Mouse (Mus musculus) left cerebral cortex, postnatal 36 days (tissue): Measurements from ENCODE around the gene Ikbkg. TPM values are rescaled to one million over a fixed set of nuclear protein-coding genes. Genes with fewer than 3 reads are reported as not detected.
"Not testable (repeated sequence)": the region's sequence is repeated elsewhere in the genome, so short reads cannot be mapped to it uniquely, and the experiment has no call there.

ENCODE experiments used
- DNase-seq, 2 experiments: peaks; one replicate each; pipeline ENCODE4 v3.0.0; 2021 to 2022; ENCODE audit warnings: low spot score in 2 of 2, mixed read lengths in 1 of 2
- intact Hi-C: fragments of 180-260 bp; cut with DNase I; formaldehyde crosslinking; loops from one replicate; pipeline ENCODE4 v1.15.1; 2025
- total RNA-seq, 2 experiments: library from RNA; stranded (reverse); gene quantifications; 2 replicates each; pipeline ENCODE4 v1.2.3; 2021

Ikbkg gene
- total RNA-seq: 10 to 100 TPM; 46.9 to 49.9 TPM

DNA sequence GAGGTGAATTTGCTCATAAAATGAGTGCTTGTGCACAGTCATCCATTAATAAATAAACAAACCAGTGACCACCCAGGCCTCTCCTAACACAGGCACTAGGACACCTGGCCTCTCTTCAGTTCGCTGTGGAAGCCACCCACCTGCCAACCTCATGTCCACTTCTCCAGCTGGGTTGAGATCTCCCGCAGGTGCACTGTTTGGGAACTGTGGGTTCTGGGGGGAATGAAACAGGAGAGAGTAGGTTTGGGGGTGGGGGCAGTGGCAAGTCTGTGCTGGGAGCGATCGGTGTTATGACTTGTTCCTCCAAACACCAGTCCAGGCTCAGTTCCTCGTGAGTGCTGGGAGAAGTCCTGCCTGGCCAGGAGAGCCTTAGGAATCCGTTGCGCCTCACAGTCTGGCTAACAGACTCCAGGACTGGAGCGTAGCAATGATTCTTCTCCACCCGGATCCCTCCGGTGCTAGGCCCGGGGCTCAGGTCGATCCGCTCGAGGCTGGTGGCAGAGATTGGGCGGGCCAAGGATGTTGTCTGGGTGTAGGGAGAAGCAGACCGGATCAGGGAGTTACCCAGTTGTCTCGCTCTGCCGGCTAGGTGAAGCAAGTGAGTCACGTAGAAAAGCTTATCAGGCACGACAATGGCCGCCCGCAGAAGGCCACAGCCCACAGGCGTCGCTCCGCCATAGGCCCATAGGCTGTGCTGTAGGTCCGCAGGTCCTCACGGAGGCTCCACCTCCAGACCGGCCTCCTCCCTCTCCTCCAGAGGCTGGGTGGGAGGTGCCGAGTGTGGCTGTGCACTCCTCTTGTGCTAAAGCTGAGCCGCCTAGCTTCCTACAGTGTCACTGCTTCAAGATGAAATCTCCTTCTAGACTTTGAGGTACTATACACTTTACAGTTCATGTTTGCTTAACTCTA, at the start of gene Ikbkg, which contains the start of gene Fam3a:
Gene Ikbkg (plus strand): TSS at position 756 of the 909 bp plus-strand sequence.
Gene Fam3a (minus strand): TSS at position 738 of the 909 bp plus-strand sequence.
- peak; percentile 74 to 77 for DNase-seq
- intact Hi-C loops: no loop called here

DNA sequence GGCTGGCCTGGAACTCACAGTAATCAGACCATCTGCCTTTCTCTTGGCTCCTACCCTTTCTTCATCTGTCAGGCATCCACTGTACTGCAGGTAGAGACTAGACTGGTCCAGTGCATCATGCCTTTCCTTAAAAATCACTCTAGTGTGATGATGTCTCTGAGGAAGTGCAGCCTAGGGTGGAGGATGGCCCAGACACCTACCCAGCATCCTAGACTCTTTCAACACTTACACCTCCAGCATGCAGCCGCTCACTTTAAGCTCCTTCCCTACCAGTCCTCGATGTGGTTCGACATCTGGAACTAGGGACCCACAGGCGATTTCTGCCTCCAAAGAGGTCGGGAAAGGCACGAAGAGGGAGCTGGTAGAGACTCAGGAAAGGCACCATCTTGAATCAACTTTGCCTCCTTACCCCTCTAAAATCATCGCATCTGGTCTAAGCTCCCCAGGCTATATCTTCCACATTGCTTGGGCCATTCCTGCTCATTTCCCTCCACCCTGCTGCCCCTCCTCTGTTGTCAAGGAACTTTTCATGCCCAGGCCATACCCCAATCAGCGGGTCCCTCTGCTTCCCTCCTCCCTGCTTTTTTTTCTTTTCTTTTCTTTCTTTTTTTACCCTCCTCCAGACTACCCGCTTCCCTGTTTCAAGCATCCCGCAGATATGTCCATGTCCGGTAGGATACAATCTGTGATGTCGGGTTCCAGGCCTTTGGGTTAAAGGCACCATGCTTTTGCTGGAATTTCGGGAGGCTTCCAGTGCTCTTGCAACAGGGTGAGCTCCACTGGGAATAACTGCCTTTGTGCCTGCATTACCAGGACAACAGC, 40.2 kb upstream of the Ikbkg start:
- intact Hi-C loops: no loop called here
- DNase-seq: no peak

DNA sequence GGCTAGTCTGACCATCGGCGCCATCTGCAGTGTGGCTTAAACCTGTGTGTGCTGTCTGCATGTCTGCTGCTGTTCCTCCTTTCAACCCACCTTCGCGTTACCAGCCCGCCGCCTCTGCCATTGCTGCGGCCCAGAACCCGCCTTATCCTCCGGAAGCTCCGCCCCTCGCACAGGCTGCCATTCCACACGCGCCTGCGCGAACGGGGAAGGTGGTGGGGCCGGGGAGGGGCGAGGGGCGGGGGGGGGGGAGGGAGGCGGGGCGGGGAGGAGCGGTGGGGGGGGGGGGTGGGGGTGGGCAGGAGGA, 39.7 kb upstream of the Ikbkg start, which contains the start of gene Lage3:
Gene Lage3 (minus strand): TSS at position 152 of the 304 bp plus-strand sequence.
- intact Hi-C loops: no loop called here

DNA sequence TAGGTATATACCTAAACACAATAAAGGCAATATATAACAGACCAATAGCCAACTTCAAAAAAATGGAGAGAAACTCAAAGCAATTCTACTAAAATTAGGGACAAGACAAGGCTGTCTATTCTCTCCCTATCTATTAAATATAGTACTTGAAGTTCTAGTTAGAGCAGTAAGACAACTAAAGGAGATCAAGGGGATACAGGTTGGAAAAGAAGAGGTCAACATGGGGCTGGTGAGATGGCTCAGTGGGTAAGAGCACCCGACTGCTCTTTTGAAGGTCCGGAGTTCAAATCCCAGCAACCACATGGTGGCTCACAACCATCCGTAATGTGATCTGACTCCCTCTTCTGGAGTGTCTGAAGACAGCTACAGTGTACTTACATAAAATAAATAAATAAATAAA, 36.0 kb upstream of the Ikbkg start:
- DNase-seq, intact Hi-C loops: not testable (repeated sequence)

More for the DNA sequence above, 39.7 kb upstream of the Ikbkg start, which contains the start of gene Lage3:
- DNase-seq: peak; percentile 76 to 80

DNA sequence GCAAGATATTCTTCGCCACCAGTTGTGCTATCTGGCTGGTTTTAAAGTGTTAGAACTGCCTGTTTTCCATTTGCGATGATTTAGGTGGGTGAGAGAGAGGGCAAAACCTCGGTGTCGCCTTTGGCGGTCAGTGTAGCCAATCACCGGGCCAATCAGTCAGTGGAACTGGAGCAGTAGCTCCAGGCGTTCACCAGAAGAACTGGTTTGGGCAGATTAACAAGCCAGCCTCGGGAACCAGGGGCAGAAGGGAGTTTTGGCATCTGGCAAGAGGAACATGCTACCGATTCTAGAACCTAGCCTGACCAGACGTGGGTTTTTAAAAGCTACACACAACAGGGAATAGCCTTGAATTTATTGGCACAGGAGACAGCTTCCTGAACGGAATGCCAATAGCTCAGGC, 33.9 kb upstream of the Ikbkg start:
- DNase-seq: no peak
- intact Hi-C loops: no loop called here

DNA sequence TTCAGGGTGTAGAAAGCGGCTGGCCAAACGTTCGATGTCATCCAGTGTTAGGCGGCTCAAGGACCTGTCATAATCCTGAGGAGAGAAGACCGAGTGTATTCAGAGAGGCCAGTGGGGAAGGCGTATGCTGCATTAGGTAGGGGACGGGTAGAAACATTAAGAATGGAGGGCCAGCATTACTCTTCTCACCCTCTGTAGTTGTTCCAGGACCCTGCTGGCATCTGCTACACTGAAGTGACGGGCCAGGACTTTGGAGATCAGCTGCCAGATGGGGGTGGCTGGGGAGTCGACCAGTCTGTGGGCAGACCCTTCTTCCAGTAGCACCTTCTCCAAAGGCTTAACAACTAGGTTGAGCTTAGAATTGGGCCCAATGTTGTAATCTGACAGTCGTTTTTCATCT, 25.6 kb upstream of the Ikbkg start:
- DNase-seq: no peak
- intact Hi-C loops: no loop called here

DNA sequence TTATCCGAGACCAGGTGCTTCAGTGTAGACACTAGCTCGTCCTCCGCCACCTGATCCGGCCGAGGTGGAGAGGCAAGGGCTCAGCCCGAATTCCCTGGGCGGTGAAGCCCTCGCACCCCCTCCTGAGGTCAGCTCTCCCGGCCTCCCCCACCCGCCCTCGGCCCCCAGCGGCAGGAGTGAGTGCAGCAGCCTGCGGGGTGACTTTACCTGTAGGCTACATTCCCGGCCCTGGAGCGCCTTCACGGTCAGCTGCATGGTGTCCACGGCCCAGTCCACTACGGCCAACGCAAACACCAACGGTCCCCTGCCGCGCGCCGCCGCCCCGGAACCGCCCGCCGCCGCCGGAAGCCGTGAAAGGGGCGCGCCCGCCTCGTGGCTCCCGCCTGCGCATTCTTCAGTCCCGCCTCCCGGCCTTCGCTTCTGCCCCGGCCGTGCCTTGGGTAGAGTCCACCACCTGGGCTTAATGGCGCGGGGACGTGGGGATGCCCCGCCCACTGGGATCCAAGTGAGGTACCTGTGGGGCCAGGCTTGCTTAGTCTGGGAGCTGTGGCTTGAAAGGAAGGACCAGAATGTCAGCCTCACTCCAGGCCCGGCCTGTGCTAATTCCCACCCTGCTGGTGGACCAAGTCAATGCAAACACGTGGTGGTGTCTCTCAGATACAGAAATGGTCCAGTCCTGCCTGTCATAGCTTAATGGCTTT, 24.7 kb upstream of the Ikbkg start:
- intact Hi-C loops: no loop called here
- peak; percentile 58 to 73 for DNase-seq

DNA sequence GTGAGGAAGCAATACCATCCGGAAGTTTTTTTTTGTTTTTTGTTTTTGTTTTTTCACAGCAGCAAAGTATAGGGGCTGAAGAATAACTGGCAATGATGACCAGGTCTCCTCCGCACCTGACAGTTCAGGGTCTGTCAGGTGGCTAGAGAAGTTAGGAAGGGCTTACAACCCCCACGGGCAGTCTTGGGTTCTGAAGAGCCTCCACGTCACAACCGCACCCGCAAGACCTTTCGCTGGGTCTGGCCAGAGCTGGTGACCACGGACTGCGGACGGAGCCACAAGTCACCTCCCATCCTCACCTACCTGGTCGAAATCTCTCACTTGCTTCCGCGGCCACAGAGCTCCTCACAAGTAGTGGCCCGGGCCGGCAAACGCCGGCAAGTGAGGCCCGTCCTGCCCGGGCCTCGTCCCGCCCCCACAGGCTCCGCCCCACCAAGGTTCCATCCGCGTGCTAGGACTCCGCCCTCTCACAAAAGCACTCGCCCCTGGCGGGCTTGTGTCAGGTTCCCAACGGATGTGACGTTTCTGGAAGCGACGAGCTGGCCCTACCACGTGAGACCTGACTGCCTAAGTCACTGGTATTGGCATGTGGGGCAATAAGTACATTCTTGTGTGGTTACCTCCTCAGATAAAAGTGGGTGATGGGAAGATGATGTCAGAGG, 20.1 kb upstream of the Ikbkg start, which contains the start of the genes Ubl4a and Slc10a3:
Gene Ubl4a (minus strand): TSS at position 331 of the 662 bp plus-strand sequence.
Gene Slc10a3 (minus strand): TSS at position 462 of the 662 bp plus-strand sequence.
- peak; percentile 76 to 83 for DNase-seq
- intact Hi-C loops: no loop called here

DNA sequence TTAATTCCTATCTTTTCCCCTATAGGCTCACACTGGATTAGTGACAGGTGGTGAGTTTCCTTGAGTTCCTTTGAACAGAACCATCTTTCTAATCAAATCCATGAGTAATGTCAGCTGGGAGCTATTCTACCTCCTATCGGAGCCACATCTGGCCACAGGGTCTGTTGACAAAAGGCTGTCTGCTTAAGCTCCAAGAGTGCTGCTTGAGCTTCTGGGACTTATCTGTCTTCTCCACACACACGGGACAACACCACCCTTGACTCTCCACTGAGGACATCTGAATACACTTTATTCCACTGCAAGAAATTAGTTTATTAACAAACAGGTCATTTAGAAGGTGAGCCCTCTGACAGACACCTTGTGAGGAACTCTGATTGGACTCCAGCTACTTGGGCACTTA, 8.6 kb upstream of the Ikbkg start:
- no peak for DNase-seq
- intact Hi-C loops: no loop called here

DNA sequence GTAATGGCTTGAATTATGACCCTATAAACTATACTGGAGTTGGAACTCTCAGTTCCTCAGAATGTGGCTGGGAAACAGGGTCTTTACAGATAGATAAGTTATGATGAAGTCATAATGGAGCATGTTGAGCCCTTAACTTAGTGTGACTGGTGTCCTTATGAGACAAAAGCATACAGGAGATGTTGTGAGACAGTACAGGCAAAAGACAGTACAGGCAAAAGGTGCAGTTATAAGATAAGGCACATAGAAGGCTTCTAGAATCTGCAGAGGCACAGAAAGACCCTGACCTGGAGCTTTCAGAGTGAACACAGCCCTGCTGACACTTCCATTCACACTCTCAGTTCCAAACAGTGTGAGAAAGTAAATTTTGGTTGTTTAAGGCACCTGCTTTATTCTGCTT, 4.9 kb upstream of the Ikbkg start:
- no peak for DNase-seq
- intact Hi-C loops: no loop called here

DNA sequence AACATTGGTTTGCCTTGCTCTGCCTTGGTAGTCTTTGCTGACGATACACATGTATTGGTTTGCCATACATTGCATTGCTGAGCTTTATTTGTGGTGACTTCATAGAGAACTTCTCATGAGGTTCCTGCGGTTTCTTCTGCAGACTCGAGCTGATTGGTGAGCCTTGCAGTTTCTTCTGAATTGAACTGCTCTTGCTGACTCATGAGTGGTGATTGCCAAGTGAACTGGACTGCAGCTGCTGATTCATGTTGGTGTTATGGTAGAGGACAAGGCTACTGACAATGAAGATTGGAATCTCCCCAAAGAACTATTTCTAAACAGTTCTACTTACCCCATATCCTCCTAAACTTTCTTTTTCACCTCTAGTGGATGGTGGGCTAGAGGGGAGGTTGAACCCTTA, 7.0 kb downstream of the Ikbkg start:
- no peak for DNase-seq
- intact Hi-C loops: no loop called here

DNA sequence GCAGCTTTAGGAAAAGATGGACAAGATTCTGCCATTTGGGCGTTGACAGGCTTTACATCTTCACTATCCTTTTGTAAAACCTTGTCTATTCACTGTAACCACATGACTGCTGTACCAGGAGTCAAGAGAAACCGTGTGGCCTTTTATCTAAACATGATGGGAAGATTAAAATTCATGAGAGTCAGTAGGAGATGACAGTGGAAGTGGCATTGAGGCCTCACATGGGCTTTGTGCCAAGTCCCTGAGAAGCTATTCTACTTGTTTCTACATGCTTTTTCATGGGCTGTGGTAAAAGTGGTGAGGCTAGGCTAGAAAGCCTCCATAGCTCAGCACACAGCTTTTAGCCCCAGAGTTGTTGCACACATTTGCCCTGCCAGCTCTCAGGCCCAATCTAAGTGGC, 15.2 kb downstream of the Ikbkg start:
- intact Hi-C loops: no loop called here
- DNase-seq: no peak

DNA sequence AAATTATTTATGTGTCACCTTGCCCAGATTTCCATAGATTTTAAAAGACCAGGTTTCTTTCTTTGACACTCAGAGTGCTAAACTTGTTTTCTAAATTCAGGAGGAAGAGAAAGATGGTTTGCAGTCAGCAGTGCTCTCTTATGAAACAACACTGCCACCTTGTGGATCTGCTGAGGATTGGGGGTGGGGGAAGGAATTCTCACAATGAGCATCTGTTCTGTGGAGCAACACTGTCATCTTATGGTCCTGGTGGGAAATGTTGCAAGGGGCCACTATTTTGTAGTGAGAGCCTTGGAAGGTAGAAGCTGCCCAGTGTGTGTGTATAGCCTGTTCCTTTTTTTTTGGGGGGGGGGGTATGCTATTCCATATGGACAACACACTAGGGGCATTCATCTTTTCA, 20.3 kb downstream of the Ikbkg start:
- intact Hi-C loops: loop anchor here (2.0 to 10.0 kb wide), 2 partner anchors 165 to 299 kb away; partner anchors contain the start of gene Flna

DNA sequence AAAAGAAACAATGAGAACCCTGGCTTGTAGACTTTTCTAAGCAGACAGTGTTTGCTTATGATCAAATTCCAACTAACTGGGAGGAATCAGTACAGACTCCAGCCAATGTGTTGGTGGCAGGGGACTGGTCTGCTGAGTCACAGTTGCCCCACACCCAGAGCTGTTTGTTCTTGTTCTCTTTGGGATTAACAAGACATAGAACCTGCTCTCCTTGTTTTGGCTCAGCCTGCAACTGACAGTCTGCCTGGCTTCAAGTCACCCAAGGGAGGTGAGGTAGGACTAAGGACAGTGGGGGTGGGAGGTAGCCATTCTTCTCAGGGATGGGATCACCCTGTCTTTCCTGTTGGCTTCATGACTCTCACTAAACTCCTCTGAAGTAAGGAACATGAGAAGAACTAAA, 31.4 kb downstream of the Ikbkg start:
- intact Hi-C loops: no loop called here

More for the DNA sequence above, 20.3 kb downstream of the Ikbkg start:
- peak; percentile 44 to 54 for DNase-seq

DNA sequence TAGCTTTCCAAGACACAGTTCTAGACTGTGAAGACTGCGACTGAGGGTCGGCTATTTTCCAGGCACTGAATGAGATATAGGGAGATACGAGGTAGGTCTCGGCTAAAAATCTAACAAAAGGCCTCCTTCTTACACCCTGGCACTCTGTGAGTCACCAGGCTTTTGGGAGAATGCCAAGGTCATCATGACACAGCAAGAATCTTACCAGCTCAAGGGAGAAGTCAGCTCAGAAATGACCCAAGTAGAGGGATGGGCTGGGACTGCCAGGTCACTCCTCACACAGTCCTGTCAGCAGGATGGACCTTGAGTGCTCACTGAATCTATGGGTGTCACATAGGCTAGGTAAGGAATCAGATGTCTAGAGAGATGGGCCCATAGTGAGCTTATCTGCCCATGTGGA, 32.1 kb downstream of the Ikbkg start:
- no peak for DNase-seq
- intact Hi-C loops: no loop called here

More for the DNA sequence above, 31.4 kb downstream of the Ikbkg start:
- DNase-seq: no peak

DNA sequence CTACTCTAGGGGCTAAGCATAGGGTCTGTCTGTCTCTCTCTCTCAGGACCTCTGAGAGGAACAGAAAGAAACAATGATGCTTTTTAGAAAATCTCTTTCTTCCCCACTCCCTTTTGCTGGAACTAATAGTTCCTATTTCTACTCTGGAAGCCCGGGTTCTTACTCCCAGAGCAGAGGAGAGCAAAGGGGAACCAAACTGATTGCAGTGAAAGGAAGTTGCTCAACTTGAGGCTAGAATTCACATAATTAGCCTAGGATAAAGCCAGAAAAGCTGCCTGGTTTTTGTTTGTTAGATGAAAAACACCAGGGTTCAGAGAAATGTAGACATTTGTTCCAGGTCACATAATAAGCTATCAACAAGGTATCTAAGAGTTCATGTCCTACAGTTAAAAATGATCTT, 33.2 kb downstream of the Ikbkg start:
- no peak for DNase-seq
- intact Hi-C loops: no loop called here

DNA sequence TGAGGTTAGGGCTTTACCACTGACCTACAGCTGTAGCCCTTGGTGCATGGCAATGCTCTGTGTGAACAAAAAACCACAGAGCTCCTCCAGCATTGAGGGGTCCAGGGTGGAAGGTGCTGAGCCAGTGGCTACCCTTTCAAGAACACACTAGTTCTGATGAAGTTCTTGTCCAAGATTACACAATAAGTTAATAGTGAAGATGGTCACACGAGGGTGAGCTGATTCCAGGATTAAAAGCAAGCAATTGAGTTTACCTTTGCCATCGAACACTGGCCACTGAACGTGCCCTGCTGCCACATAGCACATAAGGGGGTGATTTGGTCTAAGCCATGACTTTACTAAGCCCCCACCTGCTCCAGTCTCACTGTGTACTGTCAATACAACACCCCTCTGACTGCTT, 34.0 kb downstream of the Ikbkg start:
- no peak for DNase-seq
- intact Hi-C loops: no loop called here

DNA sequence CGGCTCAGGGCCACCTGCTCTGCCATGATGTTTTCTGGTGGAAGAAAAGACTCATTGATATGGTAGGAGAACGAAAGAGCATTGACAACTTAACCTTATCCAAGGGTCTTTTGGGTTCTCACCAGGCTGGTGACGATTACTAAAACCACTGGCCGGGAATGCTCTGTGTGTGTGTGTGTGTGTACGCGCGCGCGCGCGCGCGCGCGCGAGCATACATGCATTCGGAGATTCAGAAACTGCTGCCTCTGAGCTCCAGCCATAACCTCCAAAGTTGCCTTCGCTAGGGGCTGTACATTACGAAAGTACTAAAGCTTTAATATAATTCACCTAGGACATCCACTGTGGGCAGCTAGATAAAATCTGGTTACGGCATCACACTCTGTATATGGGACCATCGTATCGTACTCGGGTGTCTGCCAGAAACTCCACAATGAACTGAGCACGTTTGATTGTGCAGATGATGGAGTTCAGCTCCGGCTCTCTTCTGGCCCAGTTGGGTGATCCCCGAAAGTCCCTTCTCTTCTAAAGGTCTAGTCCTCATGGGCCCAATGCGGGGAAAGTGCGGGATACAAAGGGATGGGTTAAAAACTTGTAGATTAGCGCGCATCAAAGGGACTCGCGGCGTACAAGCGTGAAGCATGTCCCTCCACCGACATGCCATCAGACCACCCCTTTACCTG, 35.2 kb downstream of the Ikbkg start:
- intact Hi-C loops: no loop called here
- no peak for DNase-seq

DNA sequence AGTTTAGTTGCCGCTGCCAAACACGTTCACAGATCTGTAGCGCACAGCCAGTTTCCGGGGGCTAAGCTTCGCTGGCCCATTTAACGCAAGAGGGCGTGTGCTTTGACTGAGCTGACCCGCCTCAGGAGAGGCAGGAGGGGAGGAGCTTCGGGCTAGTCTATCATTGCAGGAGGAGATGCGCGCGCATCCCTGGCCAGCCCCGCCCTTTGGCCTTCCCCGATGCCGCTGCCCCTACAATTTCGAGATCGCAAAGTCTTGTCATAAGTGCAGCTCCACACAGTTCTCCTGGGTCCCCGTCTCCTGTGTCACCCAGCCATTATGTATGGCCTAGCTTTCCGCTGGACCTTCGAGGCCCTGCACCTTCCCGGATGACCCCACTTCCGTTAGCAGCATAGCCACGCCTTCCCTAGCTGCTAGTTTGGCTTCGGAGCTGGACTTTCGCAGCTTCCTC, 35.8 kb downstream of the Ikbkg start, which contains the start of gene G6pdx:
Gene G6pdx (minus strand): TSS at position 369 of the 451 bp plus-strand sequence.
- DNase-seq: peak; percentile 79 to 84
- intact Hi-C loops: no loop called here
